Mouse (Mus musculus): Measurements from ENCODE around the gene Bsnd.

The Bsnd gene

DNA sequence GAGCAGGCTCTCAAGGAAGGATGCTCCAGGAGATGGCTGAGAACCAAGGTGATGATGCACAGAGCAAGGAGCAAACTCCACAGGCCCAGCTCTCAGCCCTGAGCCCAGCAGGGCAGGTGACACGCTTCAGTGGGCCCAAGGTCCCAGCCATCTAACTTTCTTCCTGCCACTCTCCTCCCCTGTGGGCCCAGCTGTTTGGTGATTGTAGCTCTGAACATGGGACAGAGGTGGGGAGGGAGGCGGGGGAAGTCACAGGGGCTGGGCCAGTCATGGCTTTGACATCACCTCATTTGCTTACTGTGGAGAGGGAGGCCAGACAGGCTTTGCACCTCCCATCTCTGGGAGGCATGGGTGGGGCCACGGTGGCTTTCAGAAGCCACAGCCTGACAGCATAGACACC is at the start of gene Bsnd:
TSS of gene Bsnd (minus strand) at position 168 of the 400 bp plus-strand sequence.
- no peak for DNase-seq (ENCODE audit: low spot score in 2 of 2)

- DNase-seq (ENCODE audit: low spot score in 2 of 2) = no peak
These were observed 49.4 kb upstream of the Bsnd start for GRCm38 (mm10) chr4:106541491-106541890.

DNA sequence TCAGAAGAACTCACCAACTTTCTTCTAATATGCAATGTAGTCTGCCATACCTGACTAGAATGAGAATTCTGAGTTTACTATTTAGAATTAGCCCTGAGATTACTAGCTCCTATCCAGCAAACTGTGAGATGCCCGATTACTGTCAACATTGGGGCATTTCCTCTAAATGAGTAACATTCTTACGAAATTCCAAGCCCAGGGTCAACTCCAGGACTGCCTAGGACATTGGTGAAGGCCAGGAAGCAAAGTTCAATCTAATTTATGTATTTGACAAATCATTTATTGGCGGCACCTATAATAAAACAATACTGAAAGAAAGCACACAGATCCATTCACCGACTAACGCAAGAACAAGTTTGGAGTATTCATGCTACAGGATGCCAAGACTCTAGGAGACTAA is 47.7 kb upstream of the Bsnd start:
- no peak for DNase-seq (ENCODE audit: low spot score in 2 of 2)

DNA sequence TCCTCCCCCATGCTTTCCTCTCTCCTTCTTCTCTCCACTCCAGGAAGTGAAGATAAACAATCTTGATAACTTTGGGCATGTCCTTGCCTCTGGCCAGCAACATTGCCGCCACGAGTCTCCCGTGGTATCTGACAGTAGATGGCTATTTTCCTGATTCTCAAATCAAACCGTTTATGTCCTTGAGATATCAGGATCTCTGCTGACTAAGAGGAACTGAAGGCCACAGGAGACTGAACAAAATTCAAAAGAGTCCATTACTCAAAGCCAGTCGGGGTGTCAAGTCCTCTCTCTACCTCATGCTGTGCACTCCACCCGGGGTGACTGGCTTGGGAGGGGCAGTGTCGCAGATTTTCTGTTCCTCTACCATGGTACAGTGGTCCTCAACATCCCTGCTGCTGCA is 42.2 kb upstream of the Bsnd start:
- DNase-seq (ENCODE audit: low spot score in 2 of 2) = no peak

DNA sequence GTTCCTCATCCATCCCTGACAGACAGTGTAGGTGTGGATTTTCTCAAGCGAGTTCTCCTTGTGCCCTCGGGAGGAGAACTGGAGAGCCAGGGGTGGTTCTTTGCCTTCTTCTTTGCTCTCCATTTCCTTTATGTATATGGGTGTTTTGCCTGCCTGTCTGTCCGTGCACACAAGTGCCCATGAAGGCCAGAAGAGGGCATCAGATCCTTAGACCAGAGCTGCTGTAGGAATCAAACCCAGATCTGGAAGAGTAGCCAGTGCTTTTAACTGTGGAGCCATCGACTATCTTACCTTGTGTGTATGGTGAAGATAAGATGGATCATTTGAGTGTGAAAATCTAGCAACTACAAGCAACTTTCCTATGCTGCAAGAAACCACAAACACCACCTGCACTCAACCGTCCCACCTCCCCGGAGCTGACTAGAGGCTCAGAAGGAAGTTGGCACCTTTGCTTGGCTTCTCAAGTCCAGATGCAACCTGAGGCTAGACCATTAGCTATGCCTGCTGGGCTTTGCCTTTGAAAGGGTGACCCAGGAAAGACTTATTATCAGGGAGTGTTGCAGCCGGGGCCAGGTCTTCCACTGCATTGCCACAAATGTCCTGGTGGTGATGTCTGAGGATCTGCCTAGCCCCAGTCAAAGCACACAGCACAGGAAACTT is 41.5 kb upstream of the Bsnd start:
- DNase-seq (ENCODE audit: low spot score in 2 of 2) = no peak

DNA sequence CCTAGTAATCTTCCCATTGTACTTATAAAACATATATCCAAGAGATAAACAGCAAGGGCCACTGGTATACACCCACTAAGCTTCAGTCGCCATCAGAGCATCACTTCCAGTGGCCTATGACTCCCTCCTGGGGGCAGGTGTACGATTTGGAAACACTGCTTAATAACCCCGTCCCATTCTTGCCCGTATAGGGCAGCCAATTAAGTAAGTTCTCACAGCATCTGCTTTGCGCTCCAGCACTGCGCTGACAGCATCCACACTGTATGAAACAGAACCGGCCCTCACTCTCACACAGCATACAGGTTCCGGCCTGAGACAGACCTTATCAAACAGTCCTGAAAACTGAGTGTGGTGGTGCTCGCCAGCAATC is 38.0 kb upstream of the Bsnd start:
- no peak for DNase-seq (ENCODE audit: low spot score in 2 of 2)

GRCm38 (mm10) chr4:106529375-106530112 is 37.5 kb upstream of the Bsnd start:
- DNase-seq (ENCODE audit: low spot score in 2 of 2) = peak; percentile 67 to 93

DNA sequence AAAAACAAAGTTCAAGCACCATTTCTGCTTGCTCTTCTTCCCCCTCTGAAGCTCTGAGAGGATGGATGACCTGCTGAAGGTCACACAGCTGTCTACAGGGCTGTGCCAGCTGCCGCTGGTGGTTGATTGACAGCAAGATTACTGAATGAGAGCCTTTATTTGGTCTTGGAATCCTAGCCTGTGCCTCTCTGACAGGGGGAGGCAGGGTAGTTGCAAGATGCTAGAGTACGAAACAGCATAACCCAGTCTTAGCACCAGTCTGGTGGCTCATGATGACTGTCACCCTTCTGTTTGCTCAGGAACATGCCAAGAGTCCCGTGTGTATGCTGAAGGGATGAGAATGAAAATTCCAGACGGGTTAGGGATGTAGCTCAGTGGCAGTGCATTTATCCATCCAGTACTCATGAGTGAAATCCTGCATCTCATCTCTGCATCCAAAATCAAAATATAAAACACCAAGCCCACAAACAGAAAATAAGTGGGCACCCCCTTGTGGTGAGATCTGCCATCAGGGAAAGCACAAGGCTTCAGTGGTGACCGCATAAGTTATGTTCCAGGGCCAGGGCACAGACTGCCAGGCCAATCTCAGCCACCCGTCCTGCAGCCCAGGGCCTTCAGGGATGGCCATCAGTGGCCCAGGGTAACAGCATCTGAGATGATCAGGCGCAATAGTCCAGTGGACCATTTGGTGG is 35.9 kb upstream of the Bsnd start:
- DNase-seq (ENCODE audit: low spot score in 2 of 2) = peak in 1 of 2 experiments; percentile 59

GRCm38 (mm10) chr4:106525001-106525400 is 32.9 kb upstream of the Bsnd start:
- no peak for DNase-seq (ENCODE audit: low spot score in 2 of 2)

- no peak for DNase-seq (ENCODE audit: low spot score in 2 of 2)
These were observed 32.0 kb upstream of the Bsnd start for GRCm38 (mm10) chr4:106524131-106524530.

DNA sequence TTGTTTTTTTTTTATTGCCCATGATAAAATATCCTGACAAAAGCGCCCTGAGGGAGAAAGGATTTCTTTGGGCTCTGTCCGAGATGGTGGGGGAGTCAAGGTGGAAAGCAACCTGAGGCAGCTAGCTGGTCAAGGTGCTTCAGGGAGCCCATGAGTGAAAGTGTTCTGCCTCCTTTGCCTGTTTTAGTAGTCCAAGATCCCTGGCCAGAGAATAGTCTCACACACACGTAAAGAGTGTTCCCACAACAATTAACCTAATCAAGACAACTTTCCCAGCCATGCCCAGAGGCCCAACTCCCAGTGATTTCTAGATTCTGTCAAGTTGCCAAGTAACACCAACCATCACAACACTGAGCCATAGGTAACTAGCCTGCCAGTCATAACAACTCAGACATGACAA is 30.5 kb upstream of the Bsnd start:
- DNase-seq (ENCODE audit: low spot score in 2 of 2) = no peak

DNA sequence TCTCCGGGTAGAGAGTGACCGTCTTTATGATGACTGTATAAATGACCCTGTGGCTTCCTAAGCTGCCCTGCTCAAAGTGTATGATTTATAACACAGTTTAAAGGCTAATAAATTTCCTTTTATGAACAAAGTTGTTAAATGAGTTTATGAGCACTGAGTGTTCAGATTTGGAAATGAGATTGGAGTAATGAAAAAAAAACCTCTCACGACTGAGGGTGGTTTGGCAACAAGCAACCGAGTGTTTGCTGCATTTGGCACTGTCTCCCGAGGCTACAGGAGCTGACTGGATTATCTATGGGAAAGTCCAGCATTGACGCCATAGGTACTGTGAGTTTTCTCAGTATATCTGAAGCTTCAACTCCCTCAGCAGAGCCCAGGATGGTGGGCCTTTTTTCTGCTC is 22.5 kb upstream of the Bsnd start:
- peak in 1 of 2 experiments; percentile 8 for DNase-seq (ENCODE audit: low spot score in 2 of 2)

- DNase-seq (ENCODE audit: low spot score in 2 of 2) = no peak
These were observed 17.8 kb upstream of the Bsnd start for GRCm38 (mm10) chr4:106509888-106510287.

DNA sequence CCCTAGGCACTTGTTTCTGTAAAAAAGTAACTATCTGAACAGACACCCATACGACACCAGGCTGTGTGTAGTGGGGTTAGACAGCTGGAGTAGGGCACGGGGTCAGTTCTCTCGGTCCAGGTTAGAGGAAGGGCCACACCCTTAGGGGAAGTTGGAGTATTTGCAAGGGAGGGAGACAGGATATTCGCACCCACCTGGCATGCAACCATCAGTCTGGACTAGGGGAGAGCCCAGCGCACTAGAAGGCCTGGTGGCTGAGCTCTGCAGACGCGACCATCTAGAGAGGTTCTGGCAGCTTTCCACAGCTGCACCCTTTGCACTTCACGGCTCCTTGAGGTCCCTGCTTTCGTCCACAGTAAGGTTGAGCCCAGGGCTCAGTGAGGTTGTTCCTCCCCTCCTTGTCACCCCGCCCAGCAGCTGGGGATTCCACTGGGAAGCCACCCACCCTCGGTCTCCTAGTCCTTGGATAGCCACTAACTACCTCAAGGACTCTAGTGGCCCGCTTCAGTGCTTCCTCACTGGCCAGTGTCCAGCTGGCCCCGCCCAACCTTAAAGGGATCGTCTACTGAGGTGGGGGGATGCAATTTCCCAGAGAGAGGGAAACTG is 13.5 kb upstream of the Bsnd start:
- DNase-seq (ENCODE audit: low spot score in 2 of 2) = no peak

DNA sequence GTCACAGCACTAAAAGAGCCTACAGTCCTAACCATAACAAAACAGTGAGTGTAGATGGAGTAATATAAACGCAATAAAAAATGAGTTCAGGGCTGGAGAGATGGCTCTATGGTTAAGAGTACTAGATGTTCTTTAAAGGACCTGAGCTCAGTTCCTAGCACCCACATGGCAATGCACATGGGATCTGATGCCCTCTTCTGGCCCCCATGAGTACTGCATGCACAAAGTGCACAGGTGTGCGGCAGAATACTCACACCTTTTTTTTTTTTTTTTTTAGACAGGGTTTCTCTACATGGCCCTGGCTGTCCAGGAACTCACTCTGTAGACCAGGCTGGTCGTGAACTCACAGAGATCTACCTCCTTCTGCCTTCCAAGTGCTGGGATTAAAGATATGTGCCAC is 11.5 kb upstream of the Bsnd start:
- no peak for DNase-seq (ENCODE audit: low spot score in 2 of 2)

DNA sequence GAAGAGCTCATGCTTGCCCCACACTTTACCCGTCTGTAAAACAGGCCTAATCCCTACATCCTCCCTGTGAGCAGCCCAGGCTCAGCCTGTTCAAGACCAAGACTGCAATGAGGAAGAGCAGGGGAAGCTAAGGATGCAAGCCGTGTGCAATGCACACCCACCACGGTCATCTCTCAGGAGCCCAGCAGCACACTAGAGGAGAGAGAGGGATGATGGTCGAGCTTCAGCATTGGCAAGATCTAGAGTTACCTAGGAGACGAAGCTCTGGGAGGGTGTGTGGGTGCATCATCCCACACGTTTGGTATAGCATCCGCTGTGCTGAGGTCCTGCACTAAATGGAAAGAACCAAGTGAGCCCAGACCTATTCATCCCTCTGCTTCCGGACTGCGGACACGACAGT is 8.0 kb upstream of the Bsnd start:
- DNase-seq (ENCODE audit: low spot score in 2 of 2) = peak in 1 of 2 experiments; percentile 59

DNA sequence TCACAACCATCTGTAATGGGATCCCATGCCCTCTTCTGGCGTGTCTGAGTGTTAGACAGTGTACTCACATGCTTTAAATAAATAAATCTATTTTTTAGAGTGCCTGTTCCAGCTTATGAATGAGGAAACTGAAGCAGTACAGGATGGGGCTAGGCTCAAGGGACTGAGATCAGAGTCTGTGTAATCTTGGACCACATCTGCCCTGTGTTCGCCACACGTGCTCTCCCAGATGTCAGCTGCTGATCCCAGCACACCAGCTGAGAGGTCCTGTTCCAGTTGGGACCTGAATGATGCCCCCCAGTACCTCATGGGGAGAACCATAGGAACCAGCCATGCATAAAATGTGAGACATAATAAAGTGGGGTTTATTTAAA is 6.4 kb upstream of the Bsnd start:
- DNase-seq (ENCODE audit: low spot score in 2 of 2) = no peak

DNA sequence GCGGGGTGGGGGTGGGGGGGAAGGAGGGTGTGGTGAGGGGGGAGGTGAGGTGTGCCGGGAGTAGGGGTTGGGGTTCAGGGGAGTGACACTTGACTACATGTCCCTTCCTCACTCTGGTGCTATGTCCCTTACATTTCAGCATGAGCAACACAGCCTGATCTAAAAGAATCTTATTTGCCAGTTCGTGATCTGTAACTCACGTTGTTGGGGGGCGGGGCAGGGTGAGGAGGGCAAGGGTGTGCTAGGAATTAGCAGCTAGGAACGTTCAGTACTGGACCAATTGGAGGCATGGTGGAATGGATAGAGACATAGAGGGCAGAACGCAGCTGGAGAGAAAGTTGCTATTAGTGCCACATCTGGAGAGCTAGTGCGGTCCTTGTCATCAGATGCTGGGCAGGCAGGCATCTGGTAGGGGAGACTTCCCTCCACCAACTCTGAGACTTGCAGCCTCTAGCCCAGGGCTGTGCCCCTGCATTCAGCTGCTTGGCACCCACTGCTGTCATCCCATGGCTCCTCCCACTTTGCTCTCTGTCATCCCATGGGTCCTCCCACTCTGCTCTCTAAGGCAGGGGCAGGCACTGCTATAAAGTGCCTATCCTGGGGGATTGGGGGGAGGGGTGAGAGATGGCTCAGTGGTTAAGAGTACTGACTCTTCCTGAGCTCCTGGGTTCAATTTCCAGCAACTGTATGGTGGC is 5.8 kb upstream of the Bsnd start:
- DNase-seq (ENCODE audit: low spot score in 2 of 2) = no peak

DNA sequence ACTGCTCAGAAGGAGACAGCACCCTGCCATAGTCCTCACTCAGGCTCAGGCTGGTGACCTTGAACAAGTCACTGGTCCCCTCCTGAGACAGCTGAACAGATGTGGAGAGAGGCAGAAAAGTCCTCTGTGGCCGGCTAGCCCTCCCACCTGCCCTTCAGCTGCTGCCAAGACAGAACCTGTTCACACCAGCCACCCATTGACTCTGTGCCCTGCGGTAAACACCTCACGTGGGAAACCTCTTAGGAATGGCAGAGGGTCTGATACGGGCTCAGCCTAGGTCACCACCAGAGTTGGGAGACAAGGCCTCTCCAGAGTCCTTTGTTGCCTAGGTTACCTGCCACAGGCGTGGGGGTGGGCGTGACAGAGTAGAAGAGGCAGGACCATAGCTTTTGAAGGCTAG is 4.8 kb upstream of the Bsnd start:
- DNase-seq (ENCODE audit: low spot score in 2 of 2) = no peak

DNA sequence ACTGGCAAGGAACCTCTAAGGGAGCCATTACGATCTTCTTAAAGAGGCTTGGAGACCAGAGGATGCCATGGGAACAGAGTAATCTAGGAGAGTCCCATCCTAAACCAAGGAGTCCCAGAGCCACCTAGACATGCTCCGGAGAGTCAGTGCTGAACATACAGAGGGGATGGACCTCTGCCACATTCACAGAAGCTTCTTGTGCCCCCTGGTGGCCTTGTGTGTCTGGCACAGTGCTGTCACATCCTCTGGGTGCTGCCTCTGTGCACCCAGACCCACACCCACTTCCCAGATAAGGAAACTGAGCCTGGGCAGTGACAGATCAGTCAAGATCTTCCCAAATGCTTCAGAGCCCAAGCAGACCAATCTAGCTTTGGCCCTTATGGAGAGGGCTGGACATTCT is 1.6 kb upstream of the Bsnd start:
- DNase-seq (ENCODE audit: low spot score in 2 of 2) = no peak

DNA sequence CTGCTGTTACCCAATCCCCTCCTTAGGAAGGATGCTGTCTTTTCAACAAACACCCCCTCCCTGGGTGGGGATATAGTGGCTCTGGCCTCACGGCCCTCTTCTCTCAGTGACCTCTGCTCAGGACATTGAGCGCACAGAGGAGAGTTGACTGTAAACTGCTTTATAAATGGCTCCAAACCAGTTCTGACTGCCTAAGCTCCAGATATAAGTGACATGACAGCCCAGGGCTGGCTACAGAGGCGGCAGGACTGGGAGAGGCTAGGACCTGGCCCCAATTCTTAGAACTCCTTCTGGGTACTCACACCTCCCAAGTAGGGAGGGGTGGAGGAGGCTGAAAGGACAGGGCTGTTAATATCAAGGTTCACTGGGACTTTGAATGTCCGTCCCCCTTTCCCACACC is 1.5 kb downstream of the Bsnd start:
- no peak for DNase-seq (ENCODE audit: low spot score in 2 of 2)

- DNase-seq (ENCODE audit: low spot score in 2 of 2) = no peak
These were observed 8.3 kb downstream of the Bsnd start for GRCm38 (mm10) chr4:106483831-106484230.
